Mouse (Mus musculus) liver, embryonic 14.5 days (tissue): Measurements from ENCODE around the gene Relch.

ENCODE experiments used
- CTCF ChIP-seq: IDR thresholded peaks from 2 replicates; pipeline ENCODE4 v1.5.1; 2016; ENCODE audit warnings: antibody characterized with exemption, low read depth, control low read depth
- EP300 ChIP-seq: IDR thresholded peaks from 2 replicates; pipeline ENCODE4 v1.6.1; 2016; ENCODE audit warnings: antibody characterized with exemption, low read depth

DNA sequence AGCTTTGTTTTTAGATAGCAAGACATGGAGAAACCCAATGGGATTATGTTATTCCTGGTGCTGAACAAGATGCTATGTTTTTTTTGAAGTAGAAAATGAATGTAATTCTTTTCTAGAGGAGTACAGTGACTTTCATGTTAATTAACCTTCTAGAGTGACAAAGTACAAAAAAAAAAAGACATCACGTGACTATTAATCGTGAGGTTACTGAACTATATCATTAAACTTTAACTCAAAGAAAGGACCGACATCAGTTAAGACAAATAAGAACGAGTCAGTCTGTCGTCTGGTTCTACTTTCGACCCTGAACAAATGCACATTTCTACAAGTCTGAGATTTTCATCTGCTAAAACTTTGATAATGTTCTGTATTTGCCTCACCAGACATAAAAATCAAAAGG is 74.7 kb downstream of the Relch start:
- TF ChIP-seq CTCF = no peak
- TF ChIP-seq EP300 = no peak
